Mouse (Mus musculus): ENCODE results near the gene Hist1h3h.

GRCm38 (mm10) chr13:21722993-21723836 lies 5.8 kb downstream of the Hist1h3h start:
- no peak for TF ChIP-seq POLR2A (IDR thresholded peaks at IDR 0.05; ENCODE audit: insufficient read depth, low read depth, low read length)
- TF ChIP-seq CTCF (IDR thresholded peaks at IDR 0.05): no peak
